Mouse (Mus musculus): ENCODE results near the gene Abcg5. TPM values are rescaled to one million over a fixed set of nuclear protein-coding genes. Genes with fewer than 3 reads are reported as not detected.

The Abcg5 gene
- polyA plus RNA-seq, 1 experiment = not detected

- Histone ChIP-seq H3K4me3 (replicated peaks) (no peak overlapping the region), H3K9me3 (ENCODE audit: control insufficient read depth, low read length) (no peaks in the 10 kb centered on the region), H3K27me3 (ENCODE audit: control insufficient read depth) (no peaks in the 10 kb centered on the region), H3K4me1 (ENCODE audit: control insufficient read depth) (no peaks in the 10 kb centered on the region), H3K36me3 (ENCODE audit: control insufficient read depth) (no peaks in the 10 kb centered on the region)
- no peak for TF ChIP-seq TAL1 (IDR thresholded peaks at IDR 0.05; ENCODE audit: low read length)
- TF ChIP-seq GATA1 (IDR thresholded peaks at IDR 0.05; ENCODE audit: low read length) = no peak
These were observed 40.9 kb downstream of the Abcg5 start for GRCm38 (mm10) chr17:84641893-84642292.

- TF ChIP-seq GATA1 (IDR thresholded peaks at IDR 0.05; ENCODE audit: low read length) = no peak
- TF ChIP-seq TAL1 (IDR thresholded peaks at IDR 0.05; ENCODE audit: low read length) = no peak
- H3K4me3 ChIP-seq (replicated peaks) = no peak overlapping the region
- H3K36me3 ChIP-seq (ENCODE audit: control insufficient read depth) = no peaks in the 10 kb centered on the region
- no peaks in the 10 kb centered on the region for H3K4me1 ChIP-seq (ENCODE audit: control insufficient read depth)
- no peaks in the 10 kb centered on the region for H3K9me3 ChIP-seq (ENCODE audit: control insufficient read depth, low read length)
- H3K27me3 ChIP-seq (ENCODE audit: control insufficient read depth) = no peaks in the 10 kb centered on the region
These were observed 42.9 kb downstream of the Abcg5 start for GRCm38 (mm10) chr17:84639796-84640378.

DNA sequence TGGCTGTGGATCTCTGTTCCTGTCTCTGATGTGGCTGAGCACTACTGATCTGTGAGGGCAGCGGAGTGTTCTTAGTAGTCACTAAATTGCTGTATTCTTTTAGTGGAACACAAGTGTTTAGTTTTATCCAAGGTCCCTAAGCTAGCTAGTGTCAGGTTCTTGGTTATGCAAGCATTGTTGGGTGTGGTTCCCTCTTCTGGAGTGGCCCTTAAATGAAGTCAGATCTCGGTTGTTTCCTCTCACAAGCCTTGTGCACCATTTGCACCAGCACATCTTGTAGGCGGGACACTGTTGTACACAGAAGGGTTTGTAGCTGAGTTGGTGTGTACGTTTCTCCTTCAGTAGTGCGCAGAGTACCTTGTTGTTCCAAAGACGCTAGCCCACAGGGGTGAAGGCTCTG is 44.8 kb downstream of the Abcg5 start:
- TF ChIP-seq GATA1 (IDR thresholded peaks at IDR 0.05; ENCODE audit: low read length) = no peak
- no peak for TF ChIP-seq TAL1 (IDR thresholded peaks at IDR 0.05; ENCODE audit: low read length)
- no peaks in the 10 kb centered on the region for H3K4me1 ChIP-seq (ENCODE audit: control insufficient read depth)
- no peaks in the 10 kb centered on the region for H3K9me3 ChIP-seq (ENCODE audit: control insufficient read depth, low read length)
- no peaks in the 10 kb centered on the region for H3K27me3 ChIP-seq (ENCODE audit: control insufficient read depth)
- no peaks in the 10 kb centered on the region for H3K36me3 ChIP-seq (ENCODE audit: control insufficient read depth)
- H3K4me3 ChIP-seq (replicated peaks) = no peak overlapping the region

- H3K27me3 ChIP-seq (ENCODE audit: control insufficient read depth) = no peaks in the 10 kb centered on the region
- H3K9me3 ChIP-seq (ENCODE audit: control insufficient read depth, low read length) = no peaks in the 10 kb centered on the region
- no peaks in the 10 kb centered on the region for H3K36me3 ChIP-seq (ENCODE audit: control insufficient read depth)
- H3K4me1 ChIP-seq (ENCODE audit: control insufficient read depth) = no peaks in the 10 kb centered on the region
- TF ChIP-seq GATA1 (IDR thresholded peaks at IDR 0.05; ENCODE audit: low read length) (no peak), TAL1 (IDR thresholded peaks at IDR 0.05; ENCODE audit: low read length) (no peak)
- H3K4me3 ChIP-seq (replicated peaks) = no peak overlapping the region
These were observed 46.5 kb downstream of the Abcg5 start for GRCm38 (mm10) chr17:84636328-84636727.

DNA sequence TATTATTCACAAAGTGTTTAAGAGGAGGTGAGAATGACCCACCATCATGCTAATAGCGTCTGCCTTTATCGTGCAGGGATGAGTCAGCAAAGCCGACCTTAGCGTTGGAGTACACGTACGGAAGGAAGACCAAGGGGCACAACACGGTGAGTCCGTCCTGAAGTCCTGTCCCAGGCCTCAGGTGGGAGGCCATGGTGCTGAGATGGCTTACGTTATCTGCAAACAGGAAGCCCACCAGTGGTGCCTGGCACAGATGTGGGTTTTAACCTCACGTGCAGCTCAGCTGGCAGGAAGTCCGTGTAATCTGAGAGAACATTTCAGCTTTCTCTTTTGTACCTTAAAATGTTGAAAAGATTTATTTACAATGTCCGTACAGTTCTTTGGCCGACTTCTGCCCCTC is 49.4 kb downstream of the Abcg5 start:
- no peak for TF ChIP-seq TAL1 (IDR thresholded peaks at IDR 0.05; ENCODE audit: low read length)
- TF ChIP-seq GATA1 (IDR thresholded peaks at IDR 0.05; ENCODE audit: low read length) = no peak
- Histone ChIP-seq H3K4me3 (replicated peaks) (no peak overlapping the region), H3K4me1 (ENCODE audit: control insufficient read depth) (no peaks in the 10 kb centered on the region), H3K27me3 (ENCODE audit: control insufficient read depth) (no peaks in the 10 kb centered on the region), H3K9me3 (ENCODE audit: control insufficient read depth, low read length) (no peaks in the 10 kb centered on the region), H3K36me3 (ENCODE audit: control insufficient read depth) (no peaks in the 10 kb centered on the region)

GRCm38 (mm10) chr17:84631836-84632235 is 51.0 kb downstream of the Abcg5 start:
- H3K4me1 ChIP-seq (ENCODE audit: control insufficient read depth) = no peaks in the 10 kb centered on the region; the same call in 1 of the 2 replicates
- no peaks in the 10 kb centered on the region for H3K27me3 ChIP-seq (ENCODE audit: control insufficient read depth)
- no peak overlapping the region for H3K4me3 ChIP-seq (replicated peaks)
- TF ChIP-seq TAL1 (IDR thresholded peaks at IDR 0.05; ENCODE audit: low read length) (no peak), GATA1 (IDR thresholded peaks at IDR 0.05; ENCODE audit: low read length) (no peak)
- no peaks in the 10 kb centered on the region for H3K9me3 ChIP-seq (ENCODE audit: control insufficient read depth, low read length)
- no peaks in the 10 kb centered on the region for H3K36me3 ChIP-seq (ENCODE audit: control insufficient read depth)

GRCm38 (mm10) chr17:84628611-84629010 is 54.2 kb downstream of the Abcg5 start:
- Histone ChIP-seq H3K27me3 (ENCODE audit: control insufficient read depth) (no peaks in the 10 kb centered on the region), H3K9me3 (ENCODE audit: control insufficient read depth, low read length) (no peaks in the 10 kb centered on the region), H3K4me1 (ENCODE audit: control insufficient read depth) (peaks cover 4% of the 10 kb centered on the region), H3K36me3 (ENCODE audit: control insufficient read depth) (no peaks in the 10 kb centered on the region), H3K4me3 (replicated peaks) (no peak overlapping the region)
- TF ChIP-seq GATA1 (IDR thresholded peaks at IDR 0.05; ENCODE audit: low read length) (no peak), TAL1 (IDR thresholded peaks at IDR 0.05; ENCODE audit: low read length) (no peak)

DNA sequence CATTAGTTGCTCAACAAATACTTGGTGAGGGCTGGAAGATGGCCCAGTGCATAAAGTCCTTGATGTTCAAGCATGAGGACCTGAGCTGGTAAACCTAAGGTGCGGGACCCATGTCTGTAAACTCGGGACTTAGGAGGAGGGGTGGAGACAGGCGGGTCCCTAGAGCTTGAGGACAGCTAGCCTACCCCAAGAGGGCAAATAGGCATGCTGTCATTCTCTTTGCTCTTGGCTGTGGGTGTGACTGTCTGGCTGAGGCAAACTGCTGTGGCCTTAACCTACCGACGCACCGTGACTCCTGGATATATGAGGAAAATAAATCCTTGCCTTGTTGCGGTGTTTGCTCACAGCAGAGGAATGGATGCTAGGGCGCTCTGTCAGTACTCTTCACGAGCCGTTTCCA is 55.1 kb downstream of the Abcg5 start:
- Histone ChIP-seq H3K4me3 (replicated peaks) (no peak overlapping the region), H3K4me1 (ENCODE audit: control insufficient read depth) (peaks cover 4% of the 10 kb centered on the region), H3K36me3 (ENCODE audit: control insufficient read depth) (no peaks in the 10 kb centered on the region), H3K27me3 (ENCODE audit: control insufficient read depth) (no peaks in the 10 kb centered on the region), H3K9me3 (ENCODE audit: control insufficient read depth, low read length) (no peaks in the 10 kb centered on the region)
- TF ChIP-seq TAL1 (IDR thresholded peaks at IDR 0.05; ENCODE audit: low read length) (no peak), GATA1 (IDR thresholded peaks at IDR 0.05; ENCODE audit: low read length) (no peak)

DNA sequence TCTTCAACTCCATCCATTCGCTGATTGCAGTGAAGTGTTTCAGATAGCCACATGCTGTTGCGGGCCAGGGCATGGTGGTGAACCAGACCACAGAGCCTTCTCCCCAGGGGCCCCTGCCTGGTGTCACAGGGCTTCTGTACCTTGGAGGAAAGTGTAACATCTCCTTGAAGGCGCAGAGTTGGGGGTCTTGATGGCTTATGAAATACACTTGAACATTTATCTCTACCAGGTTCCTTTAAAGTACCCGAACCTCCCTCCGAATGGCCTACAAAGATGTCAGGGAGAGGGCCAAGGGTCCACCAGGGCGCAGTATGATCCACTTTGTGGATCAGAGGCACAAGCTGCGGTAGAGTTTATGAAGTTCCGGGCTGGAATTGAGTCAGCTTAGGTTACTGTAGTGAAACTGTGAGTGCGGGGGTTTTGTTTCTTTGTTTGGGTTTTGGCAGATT is 55.9 kb downstream of the Abcg5 start:
- no peaks in the 10 kb centered on the region for H3K27me3 ChIP-seq (ENCODE audit: control insufficient read depth)
- TF ChIP-seq GATA1 (IDR thresholded peaks at IDR 0.05; ENCODE audit: low read length) (no peak), TAL1 (IDR thresholded peaks at IDR 0.05; ENCODE audit: low read length) (no peak)
- no peak overlapping the region for H3K4me3 ChIP-seq (replicated peaks)
- H3K4me1 ChIP-seq (ENCODE audit: control insufficient read depth) = peaks cover 4% of the 10 kb centered on the region
- no peaks in the 10 kb centered on the region for H3K36me3 ChIP-seq (ENCODE audit: control insufficient read depth)
- no peaks in the 10 kb centered on the region for H3K9me3 ChIP-seq (ENCODE audit: control insufficient read depth, low read length)
